Mouse (Mus musculus) brown adipose tissue, adult 24 weeks (tissue): ENCODE measurements around the gene Ubxn6. TPM values are rescaled to one million over a fixed set of nuclear protein-coding genes. Genes with fewer than 3 reads are reported as not detected.

Source experiments
- H3K27ac ChIP-seq: fragments of 200-500 bp; replicated peaks from 2 replicates; pipeline ENCODE4 v1.5.1; 2012; ENCODE audit warnings: low read depth, mild to moderate bottlenecking, low read length
- H3K4me1 ChIP-seq: fragments of 200-500 bp; 2 replicates; pipeline ENCODE4 v1.6.1; 2012; ENCODE audit warnings: low read length, mixed read lengths; ENCODE audit not compliant: control insufficient read depth, insufficient read depth, insufficient read length
- H3K4me3 ChIP-seq: fragments of 200-500 bp; 2 replicates; pipeline ENCODE4 v1.5.1; 2012; ENCODE audit warnings: low read depth, mild to moderate bottlenecking, low read length, moderate library complexity; ENCODE audit not compliant: insufficient read depth
- polyA plus RNA-seq: library from polyadenylated mRNA; stranded (reverse); fragments of >200 nt; gene quantifications from 2 replicates; pipeline ENCODE4 v1.2.4, GENCODE M21; 2012; ENCODE audit not compliant: missing spikeins, insufficient read depth, insufficient read length

The Ubxn6 gene
- polyA plus RNA-seq, 1 experiment = 69.6 TPM

- no peak overlapping the region for H3K27ac ChIP-seq
Observed at GRCm38 (mm10) chr17:56027801-56028441, 46.9 kb downstream of the Ubxn6 start.

GRCm38 (mm10) chr17:56026881-56027280 is 47.9 kb downstream of the Ubxn6 start:
- no peak overlapping the region for H3K27ac ChIP-seq
- H3K4me3 ChIP-seq = no peak overlapping the region
- H3K4me1 ChIP-seq = peaks cover 66% of the 10 kb centered on the region

More at GRCm38 (mm10) chr17:56027801-56028441, 46.9 kb downstream of the Ubxn6 start:
- Histone ChIP-seq H3K4me1 (peaks cover 58% of the 10 kb centered on the region), H3K4me3 (no peak overlapping the region)

GRCm38 (mm10) chr17:56026303-56026702 is 48.5 kb downstream of the Ubxn6 start:
- Histone ChIP-seq H3K4me1 (peaks cover 71% of the 10 kb centered on the region), H3K27ac (no peak overlapping the region), H3K4me3 (no peak overlapping the region)

- no peak overlapping the region for H3K27ac ChIP-seq
- H3K4me3 ChIP-seq = no peak overlapping the region
- H3K4me1 ChIP-seq = peaks cover 64% of the 10 kb centered on the region
Observed at GRCm38 (mm10) chr17:56024931-56025330, 49.9 kb downstream of the Ubxn6 start.

- Histone ChIP-seq H3K4me3 (no peak overlapping the region), H3K27ac (no peak overlapping the region), H3K4me1 (peaks cover 60% of the 10 kb centered on the region)
Observed at GRCm38 (mm10) chr17:56024476-56024875, 50.4 kb downstream of the Ubxn6 start.

- peaks cover 57% of the 10 kb centered on the region for H3K4me1 ChIP-seq
- H3K4me3 ChIP-seq = no peak overlapping the region
- H3K27ac ChIP-seq = peak overlapping the region; percentile 28; the same call in 1 of the 2 replicates
Observed at GRCm38 (mm10) chr17:56023386-56023785, 51.4 kb downstream of the Ubxn6 start.

GRCm38 (mm10) chr17:56022989-56023290 is 51.9 kb downstream of the Ubxn6 start:
- no peak overlapping the region for H3K4me3 ChIP-seq
- H3K4me1 ChIP-seq = peaks cover 55% of the 10 kb centered on the region
- 0 out of 2 replicates have a peak overlapping the region, but pooled peaks have one; percentile 8 for H3K27ac ChIP-seq

- peaks cover 50% of the 10 kb centered on the region for H3K4me1 ChIP-seq
- no peak overlapping the region for H3K4me3 ChIP-seq
- no peak overlapping the region for H3K27ac ChIP-seq
Observed at GRCm38 (mm10) chr17:56022131-56022988, 52.5 kb downstream of the Ubxn6 start.

- no peak overlapping the region for H3K27ac ChIP-seq
- peaks cover 39% of the 10 kb centered on the region for H3K4me1 ChIP-seq
Observed at GRCm38 (mm10) chr17:56021161-56021910, 53.5 kb downstream of the Ubxn6 start.

GRCm38 (mm10) chr17:56020400-56021084 is 54.3 kb downstream of the Ubxn6 start:
- Histone ChIP-seq H3K4me1 (peaks cover 37% of the 10 kb centered on the region), H3K4me3 (no peak overlapping the region), H3K27ac (no peak overlapping the region)

More at GRCm38 (mm10) chr17:56021161-56021910, 53.5 kb downstream of the Ubxn6 start:
- no peak overlapping the region for H3K4me3 ChIP-seq

- Histone ChIP-seq H3K4me1 (peaks cover 20% of the 10 kb centered on the region), H3K27ac (no peak overlapping the region), H3K4me3 (no peak overlapping the region)
Observed at GRCm38 (mm10) chr17:56018347-56019131, 56.3 kb downstream of the Ubxn6 start.

GRCm38 (mm10) chr17:56017848-56018247 is 57.0 kb downstream of the Ubxn6 start:
- Histone ChIP-seq H3K4me1 (peaks cover 14% of the 10 kb centered on the region), H3K27ac (no peak overlapping the region), H3K4me3 (no peak overlapping the region)
